Mouse (Mus musculus) testis, adult 2 months (tissue): Measurements from ENCODE around the gene Fam53b.

ENCODE experiments used
- CTCF ChIP-seq: fragments of 200-500 bp; IDR thresholded peaks from 2 replicates; pipeline ENCODE4 v1.5.1; 2012; ENCODE audit warnings: low read depth, mild to moderate bottlenecking, inconsistent platforms, low read length, moderate library complexity; ENCODE audit not compliant: control insufficient read depth, insufficient read depth, insufficient replicate concordance
- POLR2A ChIP-seq: fragments of 200-500 bp; IDR thresholded peaks from 2 replicates; pipeline ENCODE4 v1.6.1; 2012; ENCODE audit warnings: low read depth, mild to moderate bottlenecking, inconsistent platforms, low read length, moderate library complexity; ENCODE audit not compliant: control insufficient read depth

DNA sequence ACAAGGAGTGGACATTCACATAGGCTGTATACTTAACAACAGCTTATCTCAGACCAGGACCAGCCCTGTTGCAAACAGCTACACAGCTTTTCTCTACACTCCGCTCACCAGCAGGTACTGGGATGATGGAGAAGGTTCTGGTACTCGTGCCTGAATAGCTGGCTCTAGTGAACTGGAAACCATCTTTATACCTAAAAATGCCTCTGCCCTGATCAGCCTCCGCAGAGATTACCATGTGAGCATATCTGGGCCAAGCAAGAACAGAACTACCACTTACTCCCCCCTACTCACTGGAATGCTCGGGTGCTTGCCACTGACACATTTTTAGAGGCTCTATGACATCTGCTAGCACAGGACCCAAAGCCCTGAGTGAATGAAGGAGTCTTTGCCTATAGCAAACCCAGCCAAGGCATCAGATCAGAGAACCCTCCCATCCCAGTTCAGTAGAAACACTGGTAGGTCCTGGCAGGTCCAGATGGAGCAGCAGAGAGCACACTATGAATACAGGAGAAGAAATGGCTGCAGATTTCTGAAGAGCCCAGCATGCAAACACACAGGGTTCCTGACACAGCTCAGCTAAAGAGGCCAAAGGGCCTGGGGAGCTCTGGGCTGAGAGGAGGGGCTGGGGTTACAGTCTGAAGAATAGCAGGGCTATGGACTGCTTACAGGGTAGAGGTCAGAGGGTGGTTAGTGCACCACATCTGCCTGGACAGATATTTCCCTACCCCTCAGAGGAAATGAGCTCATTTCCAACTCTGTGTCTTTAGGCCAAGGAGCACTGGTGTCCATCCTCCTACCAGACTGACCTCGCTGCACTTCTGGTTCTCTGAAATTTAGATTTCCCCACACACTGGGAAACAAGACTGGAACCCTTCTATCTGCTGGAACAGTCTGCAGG is 14.3 kb downstream of the Fam53b start:
- TF ChIP-seq CTCF: no peak
- TF ChIP-seq POLR2A: no peak
